Mouse (Mus musculus) splenic B cell, adult 2 months (primary cell): ENCODE results near the gene Mettl26.

Experiments used
- DNase-seq: peaks from one replicate; pipeline ENCODE4 v3.0.0-alpha.2; 2011; ENCODE audit warnings: low read depth, low spot score
- H3K27me3 ChIP-seq: 2 replicates; pipeline ENCODE4 v1.6.1; 2012; ENCODE audit warnings: mild to moderate bottlenecking, low read length, moderate library complexity, mixed read lengths; ENCODE audit not compliant: control insufficient read depth, poor library complexity, insufficient read depth, severe bottlenecking
- H3K36me3 ChIP-seq: 2 replicates; pipeline ENCODE4 v1.6.1; 2012; ENCODE audit warnings: mild to moderate bottlenecking, low read length, moderate library complexity, mixed read lengths; ENCODE audit not compliant: control insufficient read depth, poor library complexity, insufficient read depth, severe bottlenecking

Gene Mettl26

DNA sequence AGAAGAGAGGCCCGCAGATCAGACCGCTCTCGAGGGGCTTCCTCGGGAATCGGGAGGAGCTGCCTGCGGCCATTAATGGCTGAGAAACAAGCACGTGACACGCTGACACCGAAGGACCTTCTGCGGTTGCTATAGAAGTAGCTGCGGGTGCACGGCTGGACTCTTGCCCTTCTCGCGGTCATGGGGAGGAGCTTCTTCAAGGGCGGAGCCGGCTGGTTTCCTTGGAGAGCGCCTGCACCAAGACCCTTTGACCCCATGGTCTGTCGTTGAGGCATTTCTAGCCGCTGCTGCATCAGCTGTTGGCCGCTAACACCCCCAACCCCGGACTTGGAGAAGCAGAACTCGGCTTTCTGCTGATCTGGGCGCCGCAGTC lies 41.6 kb upstream of the Mettl26 start, which contains the start of gene Stub1:
Gene Stub1, minus strand, starts transcription at position 114 of the 373 bp plus-strand sequence.
- no peaks in the 10 kb centered on the region for H3K27me3 ChIP-seq
- peaks cover 6% of the 10 kb centered on the region; the same call in 1 of the 2 replicates for H3K36me3 ChIP-seq
- no peak for DNase-seq

DNA sequence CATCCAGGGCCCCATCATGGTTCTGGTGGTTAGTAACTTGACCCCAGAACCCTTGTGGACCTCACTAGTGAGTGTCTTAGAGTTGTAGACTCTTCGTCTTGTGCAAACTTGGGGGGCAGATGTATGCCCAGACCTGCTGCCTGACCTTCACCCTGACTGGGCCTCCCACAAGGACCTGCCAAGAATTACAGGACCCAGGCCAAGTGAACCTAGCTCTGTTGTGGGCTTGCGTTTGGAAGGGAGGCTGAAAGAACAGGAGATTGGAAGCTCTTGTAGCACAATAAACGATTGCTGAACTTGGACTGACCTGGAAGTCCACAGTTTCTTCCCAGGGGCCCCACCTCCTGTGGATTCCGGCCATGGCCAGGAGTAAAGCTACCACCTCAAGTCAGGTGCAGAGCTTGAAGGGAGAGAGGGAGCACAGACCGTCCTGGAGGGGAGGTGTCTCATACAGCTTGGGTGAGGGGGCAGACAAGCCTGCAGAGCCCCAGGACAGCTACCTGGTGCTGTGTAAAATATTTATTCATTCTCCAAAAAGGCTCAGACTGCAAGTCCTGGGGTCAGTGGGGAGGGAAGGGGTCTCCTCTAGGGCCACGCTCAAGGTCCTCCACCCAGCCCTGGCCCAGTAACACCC lies 40.8 kb upstream of the Mettl26 start:
- peaks cover 6% of the 10 kb centered on the region; the same call in 1 of the 2 replicates for H3K36me3 ChIP-seq

DNA sequence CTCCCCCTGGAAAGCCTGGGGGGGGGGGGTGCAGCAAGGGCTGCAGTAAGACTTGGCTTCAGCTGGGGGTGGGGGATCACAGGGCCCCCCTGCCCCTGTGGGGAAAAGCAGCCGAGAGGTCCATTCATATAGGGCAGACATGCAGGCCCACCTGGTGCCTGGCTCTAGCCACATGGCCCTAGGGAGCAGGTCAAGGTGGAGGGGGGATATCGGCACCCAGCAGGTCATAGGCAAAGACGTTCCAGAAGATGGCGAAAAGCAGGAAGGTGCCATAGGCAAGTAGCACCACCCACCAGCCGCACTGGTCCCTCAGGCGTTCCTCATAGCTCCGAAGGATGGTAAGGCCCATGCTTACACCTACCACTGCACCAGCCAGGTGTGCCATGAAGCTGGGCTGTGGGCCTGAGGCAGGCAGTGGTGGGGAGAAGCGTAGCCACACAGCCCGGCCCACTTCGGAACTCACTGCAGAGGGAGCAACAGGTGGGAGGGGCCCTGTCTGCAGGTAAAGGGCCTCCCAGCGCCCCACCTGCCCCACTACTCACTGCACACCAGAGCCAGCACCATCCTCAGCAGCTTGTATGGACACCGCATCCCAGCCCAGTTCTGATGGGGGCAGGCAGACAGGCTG lies 40.2 kb upstream of the Mettl26 start:
- Histone ChIP-seq H3K27me3 (no peaks in the 10 kb centered on the region), H3K36me3 (peaks cover 8% of the 10 kb centered on the region; the same call in 1 of the 2 replicates)
- DNase-seq, result no peak

More for the DNA sequence above, 40.8 kb upstream of the Mettl26 start:
- no peaks in the 10 kb centered on the region for H3K27me3 ChIP-seq
- no peak for DNase-seq

DNA sequence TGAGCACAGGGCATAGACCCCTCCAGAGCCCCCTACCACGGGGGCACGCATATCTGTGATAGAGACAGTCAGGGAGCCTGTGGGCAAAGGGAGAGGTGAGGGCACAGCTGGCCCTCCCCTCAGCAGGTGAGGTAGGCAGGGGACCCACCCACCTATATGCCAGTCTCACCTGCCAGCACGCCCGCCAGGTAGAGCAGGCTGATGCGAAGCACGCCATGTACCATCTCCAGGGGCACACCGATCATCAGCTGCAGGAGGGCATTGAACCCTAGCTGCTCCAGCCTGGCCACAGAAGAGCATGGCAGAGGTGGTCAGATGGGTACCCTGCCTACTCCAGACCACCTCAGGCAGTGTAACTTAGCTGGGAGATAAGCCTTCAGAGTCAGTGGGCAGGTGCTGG lies 39.6 kb upstream of the Mettl26 start:
- no peak for DNase-seq
- Histone ChIP-seq H3K27me3 (no peaks in the 10 kb centered on the region), H3K36me3 (peaks cover 8% of the 10 kb centered on the region; the same call in 1 of the 2 replicates)

DNA sequence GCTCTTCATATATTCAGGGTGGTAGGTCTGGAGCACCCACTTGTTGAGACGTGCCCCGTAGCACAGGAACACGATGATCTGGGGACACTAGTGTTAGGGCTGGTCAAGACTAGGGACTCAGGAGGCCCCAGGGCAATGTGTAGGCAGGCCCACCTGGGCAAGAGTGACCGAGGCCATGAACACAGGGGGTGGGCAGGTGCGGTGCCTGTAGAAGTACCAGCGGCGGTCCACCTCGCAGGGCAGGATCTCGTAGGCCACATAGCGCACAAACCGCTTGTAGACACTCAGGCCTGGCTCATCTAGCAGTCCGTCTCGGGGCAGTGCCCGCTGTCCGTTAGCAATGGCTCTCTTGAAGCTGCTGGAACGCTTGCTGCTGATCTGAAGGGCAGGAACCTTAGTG lies 39.1 kb upstream of the Mettl26 start:
- DNase-seq, result no peak

DNA sequence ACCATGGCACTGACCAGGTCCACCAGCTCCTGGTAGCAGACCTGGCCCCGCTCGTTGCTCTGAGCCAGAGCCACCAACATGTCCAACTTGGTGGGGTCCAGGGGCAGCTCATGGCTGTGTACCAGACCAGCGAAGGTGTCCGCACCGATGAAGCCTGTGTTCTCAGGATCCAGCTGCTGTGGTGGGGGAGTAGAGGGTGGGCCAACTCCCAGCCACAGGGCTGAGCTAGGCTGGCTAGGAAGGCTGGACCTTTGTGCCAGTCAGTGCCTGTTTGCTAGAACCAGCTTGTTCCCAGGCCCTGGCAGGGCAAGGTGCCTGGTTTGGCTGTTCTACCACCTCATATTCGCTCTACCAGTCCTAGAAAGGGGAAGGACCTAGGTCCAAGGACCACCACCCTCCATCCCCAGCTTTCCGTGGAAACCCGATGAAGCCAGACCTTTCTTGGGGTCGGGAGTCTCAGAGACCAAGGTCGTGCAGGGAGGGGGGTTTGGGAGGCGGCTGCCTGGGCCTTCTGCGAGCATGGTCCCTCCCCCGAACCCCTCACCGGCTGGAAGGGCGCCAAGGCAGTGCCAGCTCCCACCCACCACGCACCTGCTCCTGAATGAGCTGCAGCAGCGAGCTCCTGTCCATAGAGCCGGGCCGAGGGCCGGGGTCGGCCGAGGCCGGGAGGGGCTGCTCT lies 38.3 kb upstream of the Mettl26 start:
- no peak for DNase-seq
- peaks cover 5% of the 10 kb centered on the region; the same call in 1 of the 2 replicates for H3K36me3 ChIP-seq
- no peaks in the 10 kb centered on the region for H3K27me3 ChIP-seq

More for the DNA sequence above, 39.1 kb upstream of the Mettl26 start:
- H3K36me3 ChIP-seq, result peaks cover 5% of the 10 kb centered on the region; the same call in 1 of the 2 replicates
- no peaks in the 10 kb centered on the region for H3K27me3 ChIP-seq

DNA sequence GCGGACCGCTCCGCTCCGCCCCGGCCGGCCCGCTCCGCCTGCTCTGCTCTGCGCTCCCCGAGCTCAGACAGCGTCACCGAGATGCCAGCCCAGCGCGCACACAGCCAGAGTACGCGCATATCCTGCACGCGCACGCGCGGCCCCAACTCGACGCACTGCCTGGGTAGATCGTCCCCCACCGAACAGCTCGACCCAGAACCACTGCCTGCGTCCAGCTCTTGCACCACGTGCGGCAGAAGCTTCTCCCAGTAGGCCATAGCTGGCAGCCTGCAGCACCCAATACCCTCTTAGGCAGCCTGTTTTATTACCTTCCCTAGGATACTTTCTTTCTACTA lies 37.8 kb upstream of the Mettl26 start, which contains the start of gene Rhbdl1:
Gene Rhbdl1, minus strand, starts transcription at position 220 of the 335 bp plus-strand sequence.
- peak; percentile 41 for DNase-seq
- Histone ChIP-seq H3K27me3 (no peaks in the 10 kb centered on the region), H3K36me3 (peaks cover 5% of the 10 kb centered on the region; the same call in 1 of the 2 replicates)

DNA sequence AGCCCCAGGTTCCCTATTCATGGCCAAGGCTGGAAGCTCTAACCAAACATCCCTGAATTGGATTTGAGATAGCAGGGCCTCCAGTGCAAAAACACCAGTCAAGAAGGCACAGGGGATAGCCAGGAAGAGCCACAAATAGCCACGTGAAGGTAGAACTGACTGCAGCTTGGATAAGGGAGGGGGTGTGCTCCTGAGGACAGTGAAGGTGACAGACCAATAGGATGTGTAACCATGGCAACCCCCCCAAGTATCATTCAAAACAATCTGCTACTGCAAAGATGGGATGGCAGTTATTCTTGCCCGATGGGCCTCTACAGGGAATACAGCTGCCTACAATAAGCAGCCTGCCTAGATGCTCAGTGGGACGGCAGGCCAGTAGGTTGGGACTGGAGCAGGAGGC lies 37.3 kb upstream of the Mettl26 start:
- H3K27me3 ChIP-seq, result no peaks in the 10 kb centered on the region
- peaks cover 5% of the 10 kb centered on the region; the same call in 1 of the 2 replicates for H3K36me3 ChIP-seq
- no peak for DNase-seq

DNA sequence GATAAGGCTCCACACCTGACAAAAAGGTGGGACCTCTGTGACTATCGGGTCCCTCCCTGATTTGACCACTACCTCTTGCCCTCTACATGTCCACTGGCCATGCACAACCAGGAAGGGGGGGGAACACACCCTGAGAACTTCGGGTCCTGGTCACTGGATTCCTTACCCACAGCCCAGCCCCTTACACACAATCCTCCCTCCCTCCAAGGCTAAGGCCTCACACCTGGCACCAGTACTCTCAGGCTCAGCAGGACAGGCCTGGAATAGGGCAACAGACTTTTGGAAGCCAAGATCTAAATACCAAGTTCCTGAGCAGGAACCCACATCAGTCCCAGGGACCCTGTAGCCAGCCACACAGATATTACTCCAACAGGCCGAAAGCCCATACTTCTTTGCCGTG lies 36.0 kb upstream of the Mettl26 start:
- no peak for DNase-seq
- Histone ChIP-seq H3K27me3 (no peaks in the 10 kb centered on the region), H3K36me3 (peaks cover 5% of the 10 kb centered on the region; the same call in 1 of the 2 replicates)

DNA sequence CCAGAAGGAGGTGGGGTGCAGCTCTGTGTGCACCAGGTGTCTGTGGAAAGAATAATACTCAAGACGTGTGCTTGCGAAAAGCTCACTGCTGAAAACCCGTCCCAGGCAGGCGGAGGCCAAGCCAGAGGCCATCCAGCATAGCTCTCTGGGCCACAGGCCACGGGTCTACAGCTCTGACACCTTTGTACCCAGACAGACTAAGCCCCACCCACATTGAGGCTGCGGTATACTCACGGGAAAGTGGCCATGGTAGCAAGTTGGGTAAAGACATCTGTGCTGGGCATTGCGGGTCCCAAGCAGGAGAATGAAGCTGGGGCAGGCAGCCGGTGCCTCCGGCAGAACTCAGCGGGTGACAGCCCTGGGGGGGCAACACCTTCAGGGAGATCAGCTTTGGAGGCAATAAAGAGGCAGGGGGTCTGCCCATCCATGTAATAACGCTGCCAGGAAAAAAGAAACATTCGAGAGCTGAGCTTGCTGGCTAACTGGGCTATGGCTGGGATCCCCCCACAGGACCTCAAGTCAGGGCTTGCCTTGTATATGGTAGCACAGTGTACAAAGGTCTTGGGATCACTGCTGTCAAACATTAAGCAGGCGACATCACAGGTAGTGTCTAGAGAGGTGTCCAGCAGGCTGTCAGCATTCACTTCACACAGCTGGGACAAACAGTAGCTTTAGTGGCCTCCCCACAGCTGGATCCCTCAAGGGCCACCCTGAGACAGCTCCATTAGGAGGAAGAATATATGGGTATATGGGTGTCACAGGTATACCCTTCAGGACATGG lies 35.2 kb upstream of the Mettl26 start:
- no peaks in the 10 kb centered on the region for H3K27me3 ChIP-seq
- H3K36me3 ChIP-seq, result peaks cover 5% of the 10 kb centered on the region; the same call in 1 of the 2 replicates
- DNase-seq, result no peak

DNA sequence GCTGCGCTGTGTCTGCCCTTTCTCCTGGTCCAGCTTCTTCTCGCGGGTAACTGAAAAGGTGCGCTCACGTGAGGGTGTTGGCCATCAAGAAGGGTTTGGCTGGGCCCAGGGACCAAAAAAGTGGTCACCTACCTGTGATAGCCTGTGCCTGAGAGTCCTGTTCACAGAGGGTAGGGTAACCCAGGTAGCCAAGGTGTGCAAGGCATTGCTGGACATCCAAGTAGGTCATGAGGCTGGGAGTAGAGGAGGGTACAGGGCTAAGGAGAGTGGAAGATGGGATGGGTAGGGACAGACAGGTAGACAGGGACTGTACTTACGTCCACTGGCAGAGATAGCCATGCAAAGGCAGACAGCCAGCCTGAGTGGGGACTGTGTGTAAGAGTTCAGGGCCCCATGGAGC lies 34.4 kb upstream of the Mettl26 start:
- DNase-seq, result no peak
- no peaks in the 10 kb centered on the region for H3K27me3 ChIP-seq

DNA sequence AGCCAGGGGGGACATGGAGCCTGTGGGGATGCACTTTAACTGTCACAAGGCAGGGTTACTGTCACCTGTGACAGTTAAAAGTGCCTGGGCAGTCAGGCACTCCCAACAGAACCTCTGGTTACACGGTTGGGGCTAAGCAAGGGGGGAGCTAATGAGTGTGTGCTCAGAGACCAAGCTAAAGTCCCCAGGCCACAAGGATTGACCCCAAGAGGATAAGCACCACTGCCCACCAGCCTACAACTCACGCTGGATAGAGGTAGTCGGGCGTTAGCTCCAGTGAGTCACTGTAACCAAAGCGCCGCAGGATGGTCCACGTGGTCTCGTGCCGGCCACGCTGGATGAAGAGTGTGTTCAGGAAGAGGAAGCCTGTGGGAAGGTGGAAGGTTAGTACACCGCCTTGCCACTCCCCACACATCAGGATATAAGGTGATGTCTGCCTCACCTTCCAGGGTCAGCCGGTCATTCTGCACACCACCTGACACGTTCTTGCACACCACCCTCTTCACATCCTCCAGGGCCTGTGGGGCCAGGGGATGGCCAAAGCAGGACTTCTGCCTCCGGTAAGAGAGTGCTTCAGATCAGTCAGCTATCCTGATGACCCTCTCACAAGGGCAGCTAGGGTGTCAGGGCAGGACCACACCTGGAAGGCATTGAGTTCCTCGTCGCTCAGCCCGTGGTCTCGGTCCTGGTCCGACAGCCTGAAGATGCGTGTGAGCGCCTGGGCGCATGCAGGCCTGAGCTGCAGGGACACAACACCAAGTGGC lies 33.6 kb upstream of the Mettl26 start, which contains the start of gene Gm20683:
Gene Gm20683, minus strand, starts transcription at position 647 of the 764 bp plus-strand sequence.
- no peak for DNase-seq
- Histone ChIP-seq H3K27me3 (no peaks in the 10 kb centered on the region), H3K36me3 (peaks cover 5% of the 10 kb centered on the region; the same call in 1 of the 2 replicates)

More for the DNA sequence above, 34.4 kb upstream of the Mettl26 start:
- H3K36me3 ChIP-seq, result peaks cover 5% of the 10 kb centered on the region; the same call in 1 of the 2 replicates

DNA sequence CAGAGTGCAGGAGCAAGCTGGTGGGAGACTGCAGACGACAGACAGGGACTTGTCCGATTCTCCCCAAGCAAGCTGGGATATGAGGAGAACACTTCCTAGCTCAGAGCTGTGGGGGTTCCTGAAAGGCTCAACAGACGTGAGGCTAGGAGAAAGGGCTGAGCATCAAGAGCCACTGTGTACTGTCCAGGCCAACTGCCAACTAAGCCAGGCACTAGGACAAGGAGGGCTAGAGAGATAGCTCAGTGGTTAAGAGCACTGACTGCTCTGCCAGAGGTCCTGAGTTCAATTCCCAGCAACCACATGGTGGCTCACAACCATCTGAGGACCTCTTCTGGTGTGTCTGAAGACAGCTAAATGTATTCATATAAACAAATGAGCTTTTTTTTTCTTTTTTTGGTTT lies 32.4 kb upstream of the Mettl26 start:
- Histone ChIP-seq H3K36me3 (peaks cover 5% of the 10 kb centered on the region), H3K27me3 (no peaks in the 10 kb centered on the region)
- no peak for DNase-seq

DNA sequence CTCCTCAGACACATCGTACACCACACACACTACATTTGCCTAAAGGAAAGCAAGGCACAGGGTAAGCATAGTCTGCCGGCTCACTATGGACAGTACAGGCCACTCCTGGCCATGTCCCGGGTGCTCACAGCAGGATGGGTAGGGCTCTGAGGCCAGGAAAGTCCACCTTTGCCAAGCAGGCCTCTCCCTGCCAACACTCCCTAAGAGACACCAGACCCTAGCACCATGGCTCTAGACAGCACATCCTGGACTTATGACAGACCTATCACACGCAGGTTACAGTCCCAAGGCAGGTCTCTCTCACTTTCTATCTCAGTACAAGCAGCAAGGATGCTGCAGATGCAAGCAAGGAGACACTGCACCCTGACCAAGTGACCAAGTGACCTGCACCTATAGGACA lies 31.8 kb upstream of the Mettl26 start:
- peaks cover 5% of the 10 kb centered on the region for H3K36me3 ChIP-seq

More for the DNA sequence above, 31.8 kb upstream of the Mettl26 start:
- DNase-seq, result no peak
- no peaks in the 10 kb centered on the region for H3K27me3 ChIP-seq
